Mouse (Mus musculus): ENCODE measurements at regions not wholly inside any gene's neighbourhood (a gene's known extent, or its start where the extent isn't known, plus 50 kb on each side); places are given as distances from the start of the nearest gene placed in this dataset.

DNA sequence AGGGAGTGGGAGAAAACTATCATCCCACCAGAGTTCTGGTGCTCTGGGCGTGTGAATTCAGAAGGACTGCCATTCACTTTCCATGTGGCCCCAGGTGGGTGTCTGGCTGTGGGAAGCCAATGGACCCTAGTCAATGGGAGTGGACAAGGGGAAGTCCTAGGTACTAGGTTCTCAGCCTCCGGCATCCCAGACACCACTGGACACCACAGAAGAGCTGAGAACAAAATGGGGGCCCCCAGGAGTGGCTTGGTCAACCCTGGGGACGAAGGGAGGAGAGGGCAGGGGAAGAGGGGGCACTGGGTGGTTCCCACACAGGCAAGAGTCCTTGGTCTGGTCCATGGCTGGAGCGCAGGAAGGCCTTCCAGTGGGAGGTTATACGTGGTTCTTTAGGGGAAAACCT, 81.8 kb upstream of the Slc4a7 start:
- Histone ChIP-seq H3K36me3 (ENCODE audit: control insufficient read depth, insufficient read depth, low read length, poor library complexity, severe bottlenecking) (no peaks in the 10 kb centered on the region), H3K4me3 (ENCODE audit: low read depth, low read length) (no peak overlapping the region), H3K27ac (ENCODE audit: insufficient read depth, low read length) (no peak overlapping the region), H3K4me1 (ENCODE audit: control insufficient read depth, insufficient read depth, low read length) (no peaks in the 10 kb centered on the region), H3K9me3 (replicated peaks; ENCODE audit: control insufficient read depth, insufficient read depth, low read length, poor library complexity, severe bottlenecking) (no peaks in the 10 kb centered on the region), H3K9ac (ENCODE audit: low read depth, poor library complexity, severe bottlenecking) (no peak overlapping the region), H3K27me3 (ENCODE audit: control insufficient read depth, insufficient read depth, low read length, poor library complexity, severe bottlenecking) (no peaks in the 10 kb centered on the region; the same call in 1 of the 2 replicates)
- TF ChIP-seq EP300 (IDR thresholded peaks at IDR 0.05; ENCODE audit: insufficient read depth, low read depth, low read length) (no peak), CTCF (IDR thresholded peaks at IDR 0.05; ENCODE audit: low read depth, low read length) (no peak), POLR2A (IDR thresholded peaks at IDR 0.05; ENCODE audit: insufficient read depth, low read length) (no peak)

DNA sequence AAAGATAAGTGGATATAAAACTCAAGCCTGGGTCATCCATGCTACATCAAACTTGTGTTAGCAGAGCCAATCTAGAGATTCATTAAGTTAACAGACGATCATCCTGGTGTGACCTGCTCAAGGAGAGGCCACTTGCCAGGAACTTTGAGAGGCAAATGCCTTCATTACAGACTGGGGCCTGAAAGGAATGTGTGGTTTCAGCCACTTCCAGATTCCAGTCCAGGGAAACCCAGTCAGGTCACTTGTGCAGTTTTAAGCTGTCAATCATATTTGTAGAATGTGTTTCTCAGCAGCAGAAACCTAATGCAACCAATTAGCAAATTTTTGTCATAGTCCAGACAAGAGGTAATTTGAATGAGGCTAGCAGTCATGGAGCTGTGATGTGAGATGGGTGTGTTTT, 73.4 kb upstream of the Slc4a7 start:
- Histone ChIP-seq H3K36me3 (ENCODE audit: control insufficient read depth, insufficient read depth, low read length, poor library complexity, severe bottlenecking) (no peaks in the 10 kb centered on the region), H3K9me3 (replicated peaks; ENCODE audit: control insufficient read depth, insufficient read depth, low read length, poor library complexity, severe bottlenecking) (no peaks in the 10 kb centered on the region), H3K9ac (ENCODE audit: low read depth, poor library complexity, severe bottlenecking) (no peak overlapping the region), H3K27me3 (ENCODE audit: control insufficient read depth, insufficient read depth, low read length, poor library complexity, severe bottlenecking) (no peaks in the 10 kb centered on the region), H3K4me3 (ENCODE audit: low read depth, low read length) (no peak overlapping the region), H3K27ac (ENCODE audit: insufficient read depth, low read length) (no peak overlapping the region), H3K4me1 (ENCODE audit: control insufficient read depth, insufficient read depth, low read length) (peaks cover 3% of the 10 kb centered on the region)
- TF ChIP-seq CTCF (IDR thresholded peaks at IDR 0.05; ENCODE audit: low read depth, low read length) (no peak), POLR2A (IDR thresholded peaks at IDR 0.05; ENCODE audit: insufficient read depth, low read length) (no peak), EP300 (IDR thresholded peaks at IDR 0.05; ENCODE audit: insufficient read depth, low read depth, low read length) (no peak)

GRCm38 (mm10) chr14:14631750-14632149, 70.3 kb upstream of the Slc4a7 start:
- peak overlapping the region; percentile 99 for H3K27ac ChIP-seq (ENCODE audit: insufficient read depth, low read length)
- H3K4me3 ChIP-seq (ENCODE audit: low read depth, low read length) = no peak overlapping the region
- no peak for TF ChIP-seq CTCF (IDR thresholded peaks at IDR 0.05; ENCODE audit: low read depth, low read length)
- no peak for TF ChIP-seq EP300 (IDR thresholded peaks at IDR 0.05; ENCODE audit: insufficient read depth, low read depth, low read length)
- TF ChIP-seq POLR2A (IDR thresholded peaks at IDR 0.05; ENCODE audit: insufficient read depth, low read length) = no peak

DNA sequence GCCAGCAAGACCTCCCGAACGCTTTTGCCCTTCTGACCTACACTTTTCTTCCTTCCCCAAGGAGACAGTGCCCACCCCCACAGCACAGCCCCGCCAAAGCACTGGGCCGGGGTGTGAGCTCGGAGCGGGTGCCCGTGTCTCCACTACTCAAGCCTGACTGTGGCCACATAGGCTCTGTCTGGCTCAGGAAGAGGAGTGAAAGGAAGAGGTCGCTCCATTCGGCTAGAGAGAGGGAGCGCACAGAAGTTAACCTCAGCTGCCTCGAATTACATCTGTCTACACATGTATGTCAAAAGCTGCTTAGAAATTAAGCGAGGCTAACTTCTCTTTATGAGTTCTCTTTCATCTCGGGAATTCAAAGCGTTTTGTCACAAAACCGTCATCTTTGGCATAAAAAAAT, 69.6 kb upstream of the Slc4a7 start:
- Histone ChIP-seq H3K27me3 (ENCODE audit: control insufficient read depth, insufficient read depth, low read length, poor library complexity, severe bottlenecking) (no peaks in the 10 kb centered on the region), H3K36me3 (ENCODE audit: control insufficient read depth, insufficient read depth, low read length, poor library complexity, severe bottlenecking) (no peaks in the 10 kb centered on the region), H3K9me3 (replicated peaks; ENCODE audit: control insufficient read depth, insufficient read depth, low read length, poor library complexity, severe bottlenecking) (no peaks in the 10 kb centered on the region), H3K4me3 (ENCODE audit: low read depth, low read length) (peak overlapping the region; percentile 14), H3K27ac (ENCODE audit: insufficient read depth, low read length) (peak overlapping the region; percentile 99), H3K9ac (ENCODE audit: low read depth, poor library complexity, severe bottlenecking) (peak overlapping the region; percentile 94), H3K4me1 (ENCODE audit: control insufficient read depth, insufficient read depth, low read length) (peaks cover 3% of the 10 kb centered on the region)
- TF ChIP-seq POLR2A (IDR thresholded peaks at IDR 0.05; ENCODE audit: insufficient read depth, low read length) (no peak), CTCF (IDR thresholded peaks at IDR 0.05; ENCODE audit: low read depth, low read length) (no peak), EP300 (IDR thresholded peaks at IDR 0.05; ENCODE audit: insufficient read depth, low read depth, low read length) (no peak)

More at GRCm38 (mm10) chr14:14631750-14632149, 70.3 kb upstream of the Slc4a7 start:
- Histone ChIP-seq H3K27me3 (ENCODE audit: control insufficient read depth, insufficient read depth, low read length, poor library complexity, severe bottlenecking) (no peaks in the 10 kb centered on the region), H3K36me3 (ENCODE audit: control insufficient read depth, insufficient read depth, low read length, poor library complexity, severe bottlenecking) (no peaks in the 10 kb centered on the region), H3K4me1 (ENCODE audit: control insufficient read depth, insufficient read depth, low read length) (peaks cover 3% of the 10 kb centered on the region), H3K9me3 (replicated peaks; ENCODE audit: control insufficient read depth, insufficient read depth, low read length, poor library complexity, severe bottlenecking) (no peaks in the 10 kb centered on the region), H3K9ac (ENCODE audit: low read depth, poor library complexity, severe bottlenecking) (peak overlapping the region; percentile 3; the same call in 1 of the 2 replicates)

DNA sequence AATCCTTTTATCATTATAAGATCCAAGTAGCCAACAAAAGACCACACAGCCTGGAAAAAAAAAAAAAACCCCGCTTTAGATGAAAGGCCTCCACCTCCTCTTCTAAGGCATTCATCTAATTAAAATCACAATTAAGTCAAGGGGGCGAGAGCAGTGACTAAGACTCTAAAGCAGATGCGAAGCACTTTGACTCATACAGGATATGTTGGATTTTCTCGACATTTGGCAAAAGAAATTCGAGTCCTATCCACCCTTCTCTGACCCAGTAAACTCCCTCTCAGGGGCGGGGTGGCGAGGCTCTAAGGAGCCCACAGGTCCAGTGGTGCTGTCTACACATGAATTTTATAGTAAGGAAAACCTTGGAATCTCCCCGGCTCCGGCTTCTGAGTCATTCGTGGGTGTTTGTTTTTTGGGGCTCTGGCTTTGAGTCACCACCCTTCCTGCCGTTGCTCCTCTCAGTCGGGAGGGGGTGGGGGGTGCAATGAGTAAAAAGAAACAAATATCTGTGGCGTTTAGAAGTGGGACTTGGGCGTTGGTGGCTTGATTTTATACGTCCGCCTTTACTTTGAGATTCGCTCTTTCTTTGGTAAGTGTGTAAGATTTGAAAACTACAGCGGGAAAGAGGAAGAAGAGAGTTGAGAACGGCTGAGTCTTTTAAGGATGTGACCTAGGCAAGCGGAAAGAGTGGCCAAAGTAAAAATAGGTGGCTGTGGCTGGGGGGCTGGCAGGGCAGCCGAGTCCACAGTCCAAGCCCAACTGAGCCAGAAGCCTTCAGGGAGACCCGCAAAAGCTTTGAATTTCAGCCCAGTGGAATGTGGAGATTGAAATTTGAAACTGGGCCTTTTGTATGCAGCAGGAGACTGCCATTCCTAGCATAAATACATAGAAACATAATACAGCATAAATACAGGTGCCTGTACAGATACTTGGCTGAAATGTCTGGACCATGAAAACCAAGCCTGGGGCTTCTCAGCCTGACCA, 68.8 kb upstream of the Slc4a7 start:
- Histone ChIP-seq H3K36me3 (ENCODE audit: control insufficient read depth, insufficient read depth, low read length, poor library complexity, severe bottlenecking) (no peaks in the 10 kb centered on the region), H3K27me3 (ENCODE audit: control insufficient read depth, insufficient read depth, low read length, poor library complexity, severe bottlenecking) (no peaks in the 10 kb centered on the region), H3K9me3 (replicated peaks; ENCODE audit: control insufficient read depth, insufficient read depth, low read length, poor library complexity, severe bottlenecking) (no peaks in the 10 kb centered on the region), H3K4me1 (ENCODE audit: control insufficient read depth, insufficient read depth, low read length) (peaks cover 3% of the 10 kb centered on the region), H3K27ac (ENCODE audit: insufficient read depth, low read length) (peak overlapping the region; percentile 99), H3K4me3 (ENCODE audit: low read depth, low read length) (peak overlapping the region; percentile 54), H3K9ac (ENCODE audit: low read depth, poor library complexity, severe bottlenecking) (peak overlapping the region; percentile 94)
- TF ChIP-seq POLR2A (IDR thresholded peaks at IDR 0.05; ENCODE audit: insufficient read depth, low read length) = no peak
- TF ChIP-seq CTCF (IDR thresholded peaks at IDR 0.05; ENCODE audit: low read depth, low read length) = no peak
- no peak for TF ChIP-seq EP300 (IDR thresholded peaks at IDR 0.05; ENCODE audit: insufficient read depth, low read depth, low read length)

GRCm38 (mm10) chr14:14634021-14634420, 68.1 kb upstream of the Slc4a7 start:
- Histone ChIP-seq H3K4me3 (ENCODE audit: low read depth, low read length) (no peak overlapping the region), H3K36me3 (ENCODE audit: control insufficient read depth, insufficient read depth, low read length, poor library complexity, severe bottlenecking) (no peaks in the 10 kb centered on the region), H3K4me1 (ENCODE audit: control insufficient read depth, insufficient read depth, low read length) (peaks cover 3% of the 10 kb centered on the region), H3K9me3 (replicated peaks; ENCODE audit: control insufficient read depth, insufficient read depth, low read length, poor library complexity, severe bottlenecking) (no peaks in the 10 kb centered on the region), H3K9ac (ENCODE audit: low read depth, poor library complexity, severe bottlenecking) (peak overlapping the region; percentile 94; the same call in 1 of the 2 replicates), H3K27ac (ENCODE audit: insufficient read depth, low read length) (peak overlapping the region; percentile 99), H3K27me3 (ENCODE audit: control insufficient read depth, insufficient read depth, low read length, poor library complexity, severe bottlenecking) (no peaks in the 10 kb centered on the region)
- TF ChIP-seq POLR2A (IDR thresholded peaks at IDR 0.05; ENCODE audit: insufficient read depth, low read length) (no peak), EP300 (IDR thresholded peaks at IDR 0.05; ENCODE audit: insufficient read depth, low read depth, low read length) (no peak), CTCF (IDR thresholded peaks at IDR 0.05; ENCODE audit: low read depth, low read length) (no peak)

Measured in ES-Bruce4 (cell line).